Mouse (Mus musculus) cerebellum, adult 2 months (tissue): ENCODE measurements around the gene Prr15.

Experiments
- CTCF ChIP-seq: fragments of 200-500 bp; IDR thresholded peaks from 2 replicates; pipeline ENCODE4 v1.5.1; 2011; ENCODE audit warnings: low read depth, mild to moderate bottlenecking, control low read depth, low read length, moderate library complexity, borderline replicate concordance; ENCODE audit not compliant: insufficient read depth
- POLR2A ChIP-seq: fragments of 200-500 bp; IDR thresholded peaks from 2 replicates; pipeline ENCODE4 v1.6.1; 2011; ENCODE audit warnings: low read length, control low read depth, borderline replicate concordance; ENCODE audit not compliant: insufficient read depth

GRCm38 (mm10) chr6:54326671-54327625, 1.3 kb downstream of the Prr15 start:
- TF ChIP-seq POLR2A (no peak), CTCF (no peak)
